Mouse (Mus musculus): ENCODE data around the gene Idh3a. TPM values are rescaled to one million over a fixed set of nuclear protein-coding genes. Genes with fewer than 3 reads are reported as not detected.

Idh3a gene
- 10 to 100 TPM; 33.0 to 44.5 TPM for total RNA-seq (2023)

DNA sequence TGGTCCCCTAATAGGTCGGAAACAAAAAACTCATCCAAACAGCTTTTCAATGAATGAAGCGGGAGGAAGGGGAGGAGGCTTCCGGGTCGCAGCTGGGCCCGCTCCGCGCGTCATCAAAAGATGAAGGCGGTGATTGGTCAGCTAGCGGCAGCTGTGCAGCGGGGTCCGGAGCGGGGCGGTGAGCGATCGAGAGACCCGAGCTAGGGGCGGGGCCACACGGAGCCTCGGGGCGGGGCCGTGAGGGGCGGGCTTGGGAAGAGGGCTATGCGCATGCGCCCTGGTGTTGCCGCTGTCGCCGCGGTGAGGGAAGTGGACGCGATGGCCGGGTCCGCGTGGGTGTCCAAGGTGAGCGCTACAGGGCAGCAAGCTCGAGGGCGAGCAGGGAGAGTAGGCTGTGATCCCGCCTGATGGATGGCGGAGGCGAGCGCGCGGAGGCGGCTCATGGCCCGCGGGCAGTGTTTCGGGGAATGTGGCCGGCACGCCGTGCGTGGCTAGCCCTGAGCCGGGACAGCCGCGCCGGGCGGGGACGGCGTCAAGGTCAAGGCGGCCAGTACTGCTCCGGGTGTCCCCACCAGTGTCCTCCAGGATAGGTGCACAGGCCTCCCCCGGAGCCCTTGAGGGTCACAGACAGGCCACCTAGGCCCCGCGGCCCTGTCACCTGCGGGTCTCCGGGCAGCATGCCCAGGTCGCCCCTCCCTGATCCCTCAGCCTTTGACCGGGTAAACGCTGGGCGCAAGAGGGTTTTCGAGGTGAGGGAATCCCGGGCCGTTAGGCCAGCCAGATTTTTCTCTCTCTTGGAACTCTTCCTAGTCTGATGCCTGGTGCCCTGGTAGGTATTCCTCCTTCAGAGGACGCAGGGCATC, at the start of gene Idh3a:
Gene Idh3a, plus strand, starts transcription at position 136 of the 863 bp plus-strand sequence.

DNA sequence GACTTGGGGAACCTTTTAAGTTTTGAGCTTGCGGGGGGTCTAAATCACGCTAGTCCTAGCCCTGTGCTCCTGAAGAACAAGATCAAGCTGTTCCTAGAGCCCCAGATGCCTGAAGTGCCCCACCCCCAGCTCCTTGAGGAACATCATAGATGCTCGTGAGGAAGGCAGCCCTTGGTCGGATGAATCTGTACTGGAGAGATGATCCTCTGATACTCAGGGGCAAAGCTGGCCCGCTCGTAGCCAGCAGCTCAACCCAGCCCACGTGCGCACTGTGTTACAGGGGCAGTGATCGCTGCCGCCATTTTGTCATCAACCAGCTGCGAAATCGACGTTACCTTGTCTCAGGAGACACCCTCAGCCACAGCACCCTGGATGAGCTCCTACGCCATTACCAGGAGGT, 47.5 kb upstream of the Idh3a start, which contains the start of gene Sh2d7:
Gene Sh2d7, plus strand, starts transcription at position 301 of the 400 bp plus-strand sequence.

DNA sequence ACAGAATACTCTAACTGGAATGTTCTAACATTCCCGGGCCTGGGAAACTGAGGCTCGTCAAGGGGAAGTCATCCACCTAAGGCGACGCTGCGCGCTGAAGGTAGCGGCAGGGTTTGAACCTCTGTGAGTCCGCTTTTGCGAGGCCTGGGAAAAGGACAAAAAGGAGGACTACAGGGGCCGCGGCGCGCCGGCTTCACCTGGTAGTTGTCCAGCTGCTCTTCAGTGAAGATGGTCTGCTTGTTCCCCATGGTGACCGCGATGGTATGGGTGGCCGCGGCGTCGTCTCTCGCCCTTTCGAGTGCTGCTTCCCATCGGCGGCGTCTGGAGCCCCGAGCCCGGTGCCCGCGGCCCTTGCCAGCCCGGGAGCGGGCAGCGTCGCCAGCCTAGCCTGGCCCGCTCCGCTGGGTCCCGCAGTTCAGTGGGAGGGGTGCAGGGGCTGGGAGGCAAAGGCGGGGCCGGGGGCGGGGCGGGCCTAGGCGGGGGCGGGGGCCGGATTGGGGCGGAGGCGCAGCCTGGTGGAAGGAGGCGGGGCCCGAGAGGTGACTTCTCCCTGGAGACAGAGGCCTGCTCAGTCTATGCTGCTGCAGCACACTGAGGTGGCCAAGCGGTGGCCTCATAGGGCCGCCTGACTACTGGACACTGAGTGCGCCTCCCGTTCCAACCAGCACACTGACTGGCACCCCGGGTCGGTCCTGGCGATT, 26.2 kb upstream of the Idh3a start, which contains the start of gene Cib2:
Gene Cib2, minus strand, starts transcription at position 448 of the 701 bp plus-strand sequence.

Other genes with a start within 250 kb of the Idh3a start
- gene Dmxl2, start 84.7 kb upstream of the Idh3a start, total RNA-seq (2023), result under 1 TPM; 0.33 to 0.52 TPM
- gene Sh2d7, start 47.4 kb upstream of the Idh3a start, total RNA-seq (2023), result not detected
- 1 to 10 TPM; 1.9 to 2.5 TPM for gene Cib2, start 26.1 kb upstream of the Idh3a start, total RNA-seq (2023)
- under 1 TPM; 0.17 to 0.39 TPM for gene Acsbg1, start 75.5 kb downstream of the Idh3a start, total RNA-seq (2023)
- gene Dnaja4, start 112.5 kb downstream of the Idh3a start, total RNA-seq (2023), result 1 to 10 TPM; 1.5 to 1.9 TPM
- 10 to 100 TPM; 53.3 to 55.1 TPM for gene Wdr61, start 148.2 kb downstream of the Idh3a start, total RNA-seq (2023)
- not detected for gene Crabp1, start 178.4 kb downstream of the Idh3a start, total RNA-seq (2023)

All from B cell, adult 67 days (primary cell).